Mouse (Mus musculus): Measurements from ENCODE around the gene Fstl4. TPM values are rescaled to one million over a fixed set of nuclear protein-coding genes. Genes with fewer than 3 reads are reported as not detected.

The Fstl4 gene
- total and polyA plus RNA-seq, 2 experiments from 2014 or later = 10.9 to 11.3 TPM

DNA sequence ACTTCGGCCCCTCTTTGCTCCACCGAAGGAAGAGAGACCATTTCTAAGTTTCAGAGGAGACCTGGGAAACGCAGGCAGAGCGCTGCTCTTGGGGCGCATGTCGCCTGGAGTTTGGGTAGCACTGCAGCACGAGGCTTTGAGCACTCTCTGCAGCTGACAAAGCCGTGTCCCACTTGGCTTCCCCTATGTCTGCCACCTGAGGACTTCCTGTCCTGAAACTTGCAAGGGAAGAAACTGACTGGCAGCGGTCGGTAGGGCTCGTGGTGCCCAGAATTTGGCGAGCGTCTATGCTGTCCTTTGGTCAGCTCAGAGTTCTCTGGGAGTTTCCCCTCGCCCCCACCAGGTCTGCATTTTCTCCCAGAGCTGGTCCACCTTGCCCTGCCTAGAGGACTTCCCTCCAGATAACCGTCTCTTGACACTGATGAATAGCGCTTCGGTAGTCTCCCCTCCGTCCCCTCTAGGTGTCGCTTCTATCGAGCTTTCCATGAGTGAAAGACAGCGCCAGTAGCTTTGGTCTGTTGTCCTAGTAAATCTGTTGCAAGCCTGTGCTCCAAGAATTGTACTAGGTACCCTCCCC, 1.3 kb downstream of the Fstl4 start:
- Histone ChIP-seq H3K9ac (replicated peaks; ENCODE audit: low read length) (no peak overlapping the region), H3K4me2 (ENCODE audit: low read depth, low read length) (peak overlapping the region; percentile 98), H3K27ac (no peak overlapping the region), H3K4me3 (ENCODE audit: low read length) (peak overlapping the region; percentile 64), H3K27me3 (ENCODE audit: insufficient read depth, low read length) (peaks cover 18% of the 10 kb centered on the region), H3K36me3 (ENCODE audit: insufficient read depth, low read length) (no peaks in the 10 kb centered on the region), H3K4me1 (ENCODE audit: insufficient read depth, low read length) (peaks cover 10% of the 10 kb centered on the region), H3K9me3 (ENCODE audit: low read length) (no peaks in the 10 kb centered on the region)
- 3% methylated on average over 21 of the region's 21 CpGs for WGBS
- peak; percentile 81 for TF ChIP-seq CTCF (IDR thresholded peaks at IDR 0.05; ENCODE audit: low read depth)
- ATAC-seq (peak; percentile 71), DNase-seq (ENCODE audit: low spot score) (peak; percentile 86)

DNA sequence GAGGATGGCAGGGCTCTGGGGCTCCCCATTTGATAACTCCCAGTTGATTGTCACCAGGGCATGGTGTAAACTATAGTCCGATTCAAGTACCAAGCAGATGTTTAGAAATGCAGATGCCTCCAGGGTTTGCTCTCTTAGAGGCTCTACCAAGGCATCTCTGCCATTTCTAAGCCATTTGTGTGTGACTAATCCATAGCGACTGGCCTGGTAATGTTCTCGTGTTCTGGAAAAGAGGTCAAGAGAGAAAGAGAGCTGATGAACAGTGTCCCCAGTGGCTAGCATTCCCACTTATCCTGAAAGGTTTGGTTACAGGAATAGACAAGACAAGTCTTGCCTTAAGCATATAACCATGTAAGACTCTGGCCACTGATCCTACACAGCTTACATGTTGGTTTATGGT, 3.5 kb downstream of the Fstl4 start:
- peaks cover 10% of the 10 kb centered on the region for H3K4me1 ChIP-seq (ENCODE audit: insufficient read depth, low read length)
- no peak overlapping the region for H3K4me2 ChIP-seq (ENCODE audit: low read depth, low read length)
- 65% methylated on average over 3 of the region's 3 CpGs for WGBS
- H3K4me3 ChIP-seq (ENCODE audit: low read length) = no peak overlapping the region
- no peak overlapping the region for H3K9ac ChIP-seq (replicated peaks; ENCODE audit: low read length)
- H3K27me3 ChIP-seq (ENCODE audit: insufficient read depth, low read length) = peaks cover 17% of the 10 kb centered on the region
- TF ChIP-seq CTCF (IDR thresholded peaks at IDR 0.05; ENCODE audit: low read depth) = no peak
- DNase-seq (ENCODE audit: low spot score) (no peak), ATAC-seq (no peak)
- H3K9me3 ChIP-seq (ENCODE audit: low read length) = no peaks in the 10 kb centered on the region
- H3K27ac ChIP-seq = no peak overlapping the region
- H3K36me3 ChIP-seq (ENCODE audit: insufficient read depth, low read length) = no peaks in the 10 kb centered on the region

DNA sequence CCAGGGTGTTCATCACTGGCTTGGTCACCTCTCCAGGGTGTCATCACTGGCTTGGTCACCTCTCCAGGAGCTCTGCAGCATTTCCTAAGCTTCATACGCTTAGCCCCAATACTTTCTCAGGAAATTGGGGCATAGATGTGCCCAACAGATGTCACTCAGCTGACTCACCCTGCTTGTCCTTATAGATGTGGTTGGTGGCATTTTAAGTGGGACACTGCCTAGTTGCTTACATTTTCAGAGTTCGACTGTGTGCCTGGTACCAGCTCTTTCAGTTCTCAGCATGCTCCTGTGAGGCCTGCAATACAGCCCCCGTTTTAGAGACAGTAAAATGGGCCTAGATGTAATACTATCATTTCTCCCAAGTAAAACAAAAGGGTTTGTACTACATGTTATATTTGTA, 8.6 kb downstream of the Fstl4 start:
- no peak overlapping the region for H3K4me2 ChIP-seq (ENCODE audit: low read depth, low read length)
- DNase-seq (ENCODE audit: low spot score) (no peak), ATAC-seq (no peak)
- H3K27me3 ChIP-seq (ENCODE audit: insufficient read depth, low read length) = no peaks in the 10 kb centered on the region
- no peak overlapping the region for H3K9ac ChIP-seq (replicated peaks; ENCODE audit: low read length)
- H3K4me3 ChIP-seq (ENCODE audit: low read length) = no peak overlapping the region
- WGBS = 84% methylated on average over 3 of the region's 3 CpGs
- no peaks in the 10 kb centered on the region for H3K36me3 ChIP-seq (ENCODE audit: insufficient read depth, low read length)
- H3K4me1 ChIP-seq (ENCODE audit: insufficient read depth, low read length) = no peaks in the 10 kb centered on the region
- TF ChIP-seq CTCF (IDR thresholded peaks at IDR 0.05; ENCODE audit: low read depth) = no peak
- H3K27ac ChIP-seq = no peak overlapping the region
- H3K9me3 ChIP-seq (ENCODE audit: low read length) = no peaks in the 10 kb centered on the region

DNA sequence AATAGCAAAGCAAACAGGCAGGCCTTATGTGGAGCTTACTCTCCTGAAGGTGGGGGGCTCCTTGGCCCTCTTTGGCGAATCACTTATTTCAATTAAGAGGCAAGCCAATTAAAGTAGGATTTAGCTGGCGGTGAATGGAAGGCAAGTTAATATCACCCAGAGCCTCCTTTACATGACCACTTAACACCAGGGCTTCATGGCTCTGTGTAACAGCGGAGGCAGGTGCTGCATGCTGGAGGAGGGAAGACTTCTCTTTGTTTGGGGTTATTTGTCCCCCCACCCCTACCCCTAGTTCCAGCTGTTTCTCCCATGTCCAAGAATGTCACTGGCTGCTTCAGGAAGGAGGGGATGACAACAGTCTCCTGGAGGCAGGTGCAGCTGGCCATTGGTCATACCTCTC, 10.9 kb downstream of the Fstl4 start:
- no peak overlapping the region for H3K27ac ChIP-seq
- no peak overlapping the region for H3K4me2 ChIP-seq (ENCODE audit: low read depth, low read length)
- DNase-seq (ENCODE audit: low spot score) = no peak
- H3K36me3 ChIP-seq (ENCODE audit: insufficient read depth, low read length) = no peaks in the 10 kb centered on the region
- H3K9ac ChIP-seq (replicated peaks; ENCODE audit: low read length) = no peak overlapping the region
- TF ChIP-seq CTCF (IDR thresholded peaks at IDR 0.05; ENCODE audit: low read depth) = no peak
- 65% methylated on average over 3 of the region's 3 CpGs for WGBS
- H3K4me1 ChIP-seq (ENCODE audit: insufficient read depth, low read length) = no peaks in the 10 kb centered on the region
- no peak overlapping the region for H3K4me3 ChIP-seq (ENCODE audit: low read length)
- no peak for ATAC-seq
- no peaks in the 10 kb centered on the region for H3K9me3 ChIP-seq (ENCODE audit: low read length)
- no peaks in the 10 kb centered on the region for H3K27me3 ChIP-seq (ENCODE audit: insufficient read depth, low read length)

DNA sequence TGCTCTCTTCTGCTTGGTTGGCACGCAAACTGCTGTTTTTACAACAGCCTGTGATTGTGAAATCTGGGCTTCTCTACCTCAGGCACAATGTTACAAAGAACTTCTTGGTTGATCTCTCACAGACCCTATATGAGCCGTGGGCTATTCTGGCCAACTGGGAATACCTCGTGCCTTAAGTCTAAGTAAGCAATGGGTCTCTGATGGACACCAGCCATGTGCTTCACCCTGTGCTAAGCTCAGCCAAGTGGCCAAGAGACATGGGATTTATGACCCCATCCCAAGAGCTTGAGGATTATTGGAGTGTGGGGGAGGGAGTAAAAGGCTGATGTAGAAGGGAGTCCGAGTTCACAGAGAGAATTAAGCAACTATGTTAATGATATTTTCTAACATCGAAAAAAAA, 18.0 kb downstream of the Fstl4 start:
- no peak for ATAC-seq
- Histone ChIP-seq H3K4me3 (ENCODE audit: low read length) (no peak overlapping the region), H3K36me3 (ENCODE audit: insufficient read depth, low read length) (no peaks in the 10 kb centered on the region), H3K4me1 (ENCODE audit: insufficient read depth, low read length) (no peaks in the 10 kb centered on the region), H3K9me3 (ENCODE audit: low read length) (no peaks in the 10 kb centered on the region), H3K4me2 (ENCODE audit: low read depth, low read length) (no peak overlapping the region), H3K27me3 (ENCODE audit: insufficient read depth, low read length) (no peaks in the 10 kb centered on the region), H3K27ac (no peak overlapping the region), H3K9ac (replicated peaks; ENCODE audit: low read length) (no peak overlapping the region)
- 81% methylated on average over 5 of the region's 5 CpGs for WGBS
- no peak for DNase-seq (ENCODE audit: low spot score)
- TF ChIP-seq CTCF (IDR thresholded peaks at IDR 0.05; ENCODE audit: low read depth) = no peak

DNA sequence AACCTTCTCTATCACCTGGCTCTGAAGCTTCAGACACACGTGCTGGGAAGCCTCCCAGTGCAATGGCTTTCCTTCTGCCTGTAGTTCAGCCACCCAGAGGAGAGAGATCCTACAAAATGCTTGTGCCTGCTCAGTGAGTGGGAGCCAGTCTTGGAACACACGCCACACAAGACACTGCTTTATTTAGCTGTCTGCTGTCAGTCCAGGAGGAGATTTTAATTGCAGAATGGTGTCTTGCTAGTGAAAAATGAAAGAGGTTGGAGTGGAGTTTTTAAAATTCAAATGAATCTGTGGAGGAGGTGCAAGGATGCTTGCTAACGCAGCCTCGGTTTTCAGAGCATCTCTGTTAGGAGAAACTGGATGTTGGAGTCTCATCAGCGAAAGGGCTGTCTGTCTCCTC, 29.9 kb downstream of the Fstl4 start:
- WGBS = 78% methylated on average over 5 of the region's 5 CpGs
- Histone ChIP-seq H3K4me3 (ENCODE audit: low read length) (no peak overlapping the region), H3K4me1 (ENCODE audit: insufficient read depth, low read length) (no peaks in the 10 kb centered on the region), H3K9ac (replicated peaks; ENCODE audit: low read length) (no peak overlapping the region), H3K36me3 (ENCODE audit: insufficient read depth, low read length) (no peaks in the 10 kb centered on the region), H3K9me3 (ENCODE audit: low read length) (no peaks in the 10 kb centered on the region), H3K27me3 (ENCODE audit: insufficient read depth, low read length) (no peaks in the 10 kb centered on the region), H3K27ac (no peak overlapping the region), H3K4me2 (ENCODE audit: low read depth, low read length) (no peak overlapping the region)
- no peak for TF ChIP-seq CTCF (IDR thresholded peaks at IDR 0.05; ENCODE audit: low read depth)
- DNase-seq (ENCODE audit: low spot score) = no peak
- ATAC-seq = no peak

DNA sequence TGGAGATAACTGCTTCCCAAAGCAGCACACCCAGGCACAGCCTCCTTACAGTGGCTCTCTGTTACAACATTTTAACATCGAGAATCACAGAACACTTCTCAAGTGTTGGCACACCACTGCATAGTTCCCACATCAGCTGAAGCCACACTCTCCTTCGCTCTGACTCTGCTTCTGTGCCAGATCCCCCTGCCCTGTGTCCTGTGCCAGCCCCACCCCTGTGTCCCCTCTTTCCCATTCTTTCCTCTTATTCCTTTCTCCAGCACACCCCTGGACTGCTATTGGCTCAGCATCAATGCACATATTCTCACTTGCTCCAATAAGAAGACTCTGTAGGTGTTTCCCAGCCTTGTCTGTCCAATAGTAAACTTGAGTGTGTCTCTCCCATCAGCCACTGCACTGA, 45.1 kb downstream of the Fstl4 start:
- no peak overlapping the region for H3K4me2 ChIP-seq (ENCODE audit: low read depth, low read length)
- no peak overlapping the region for H3K27ac ChIP-seq
- ATAC-seq = no peak
- DNase-seq (ENCODE audit: low spot score) = no peak
- no peaks in the 10 kb centered on the region for H3K9me3 ChIP-seq (ENCODE audit: low read length)
- H3K9ac ChIP-seq (replicated peaks; ENCODE audit: low read length) = no peak overlapping the region
- H3K36me3 ChIP-seq (ENCODE audit: insufficient read depth, low read length) = no peaks in the 10 kb centered on the region
- no peaks in the 10 kb centered on the region for H3K4me1 ChIP-seq (ENCODE audit: insufficient read depth, low read length)
- 88% methylated on average over 2 of the region's 2 CpGs for WGBS
- no peak for TF ChIP-seq CTCF (IDR thresholded peaks at IDR 0.05; ENCODE audit: low read depth)
- no peaks in the 10 kb centered on the region for H3K27me3 ChIP-seq (ENCODE audit: insufficient read depth, low read length)
- no peak overlapping the region for H3K4me3 ChIP-seq (ENCODE audit: low read length)
